Mouse (Mus musculus) CH12.LX (cell line): ENCODE data around the gene Sema3f.

Source experiments
- CHD2 ChIP-seq: IDR thresholded peaks from 2 replicates; pipeline ENCODE4 v1.6.1; 2011; ENCODE audit warnings: low read length, improper control_type of control experiment
- CTCF ChIP-seq, 2 experiments: IDR thresholded peaks in 1 of 2; conservative IDR thresholded peaks in 1 of 2; 2 replicates each; pipeline ENCODE4 v1.5.1; 2011 to 2012; ENCODE audit warnings: low read depth in 2 of 2, low read length in 2 of 2, improper control_type of control experiment in 1 of 2, inconsistent platforms in 1 of 2, mild to moderate bottlenecking in 1 of 2, moderate library complexity in 1 of 2
- E2F4 ChIP-seq: IDR thresholded peaks from 2 replicates; pipeline ENCODE4 v1.6.1; 2011; ENCODE audit warnings: low read depth, low read length, improper control_type of control experiment; ENCODE audit not compliant: insufficient replicate concordance
- EP300 ChIP-seq: IDR thresholded peaks from 2 replicates; pipeline ENCODE4 v1.6.1; 2011; ENCODE audit warnings: low read length, improper control_type of control experiment
- IRF4 ChIP-seq: IDR thresholded peaks from 2 replicates; pipeline ENCODE4 v1.6.1; 2014; ENCODE audit warnings: low read depth, mild to moderate bottlenecking, inconsistent platforms, low read length, improper control_type of control experiment
- MAZ ChIP-seq: IDR thresholded peaks from 2 replicates; pipeline ENCODE4 v1.6.1; 2012; ENCODE audit warnings: low read depth, mild to moderate bottlenecking, inconsistent platforms, low read length, improper control_type of control experiment, moderate library complexity
- MEF2A ChIP-seq: IDR thresholded peaks from 2 replicates; pipeline ENCODE4 v1.6.1; 2014; ENCODE audit warnings: low read depth, mild to moderate bottlenecking, inconsistent platforms, low read length, improper control_type of control experiment, borderline replicate concordance
- POLR2A ChIP-seq: IDR thresholded peaks from 2 replicates; pipeline ENCODE4 v1.6.1; 2011; ENCODE audit warnings: low read depth, mild to moderate bottlenecking, improper control_type of control experiment, low read length
- RCOR1 ChIP-seq: conservative IDR thresholded peaks from 2 replicates; pipeline ENCODE4 v1.6.1; 2012; ENCODE audit warnings: low read depth, mild to moderate bottlenecking, inconsistent platforms, low read length, improper control_type of control experiment
- SMC3 ChIP-seq: IDR thresholded peaks from 2 replicates; pipeline ENCODE4 v1.6.1; 2011; ENCODE audit warnings: low read depth, low read length, improper control_type of control experiment
- UBTF ChIP-seq: IDR thresholded peaks from 2 replicates; pipeline ENCODE4 v1.6.1; 2012; ENCODE audit warnings: low read depth, mild to moderate bottlenecking, inconsistent platforms, low read length, improper control_type of control experiment, moderate library complexity
- ZC3H11A ChIP-seq: IDR thresholded peaks from 2 replicates; pipeline ENCODE4 v1.6.1; 2012; ENCODE audit warnings: low read depth, mild to moderate bottlenecking, inconsistent platforms, low read length, improper control_type of control experiment
- ZNF384 ChIP-seq: IDR thresholded peaks from 2 replicates; pipeline ENCODE4 v1.6.1; 2012; ENCODE audit warnings: low read depth, low read length, improper control_type of control experiment, inconsistent platforms

DNA sequence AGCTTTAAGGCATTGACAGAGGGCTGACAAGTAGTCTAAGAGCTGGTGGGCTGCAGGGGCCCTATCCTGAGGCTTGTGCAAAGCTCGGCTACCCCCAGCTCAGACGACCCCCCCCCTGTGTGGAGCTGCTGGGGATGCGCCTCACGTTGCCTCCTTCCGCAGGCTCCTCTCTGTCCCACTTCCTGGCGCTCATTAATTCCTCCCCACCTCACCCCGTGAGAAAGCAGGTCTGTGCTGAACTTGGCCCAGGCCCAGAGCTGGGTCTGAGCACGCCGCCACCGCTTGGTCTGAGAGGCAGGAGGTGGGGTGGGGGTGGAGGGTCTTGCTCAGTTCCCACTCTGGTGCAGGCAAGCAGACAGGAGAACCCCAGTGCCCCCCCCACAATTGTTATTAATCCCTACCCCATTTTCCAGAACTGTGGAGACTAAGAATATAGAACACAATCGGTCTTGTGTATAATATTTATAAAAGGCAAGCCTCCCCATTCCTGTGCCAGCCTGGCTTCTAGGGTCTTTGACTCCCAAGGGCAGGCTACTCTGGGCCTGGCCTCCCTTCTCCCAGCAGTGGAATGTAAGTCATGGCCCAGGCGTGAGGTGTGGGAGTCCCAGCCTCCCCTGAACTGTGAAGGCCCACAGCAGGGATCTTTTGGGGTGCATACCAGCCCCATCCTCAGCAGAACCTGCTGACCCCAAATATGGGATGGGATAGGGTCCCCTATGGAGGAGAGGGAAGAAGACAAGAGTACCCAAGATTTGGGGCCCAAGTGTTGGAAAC, 59.4 kb downstream of the Sema3f start:
- TF ChIP-seq CTCF (conservative IDR thresholded peaks at IDR 0.05 in 1 of 2, IDR thresholded peaks at IDR 0.05 in 1 of 2; ENCODE audit: low read depth in 2 of 2, low read length in 2 of 2) (no peak), POLR2A (no peak), E2F4 (no peak), ZC3H11A (no peak), RCOR1 (no peak), IRF4 (no peak), MEF2A (no peak), EP300 (no peak), ZNF384 (no peak), SMC3 (no peak), MAZ (no peak), UBTF (no peak), CHD2 (no peak)
